Mouse (Mus musculus) kidney, postnatal 4 days (tissue): Measurements from ENCODE around the gene Gm21954.
A peak's percentile ranks its signal among the peaks of the same experiment; 100 is the strongest.

Experiments
- DNase-seq, 2 experiments: peaks; one replicate each; pipeline ENCODE4 v3.0.0; 2021; ENCODE audit warnings: mixed read lengths in 2 of 2

The Gm21954 gene

GRCm38 (mm10) chr3:55472110-55472509, at the start of gene Gm21954:
Gene Gm21954 (minus strand): TSS chr3:55472210.
- DNase-seq: no peak

GRCm38 (mm10) chr3:55521776-55522175, 49.8 kb upstream of the Gm21954 start:
- DNase-seq: no peak

DNA sequence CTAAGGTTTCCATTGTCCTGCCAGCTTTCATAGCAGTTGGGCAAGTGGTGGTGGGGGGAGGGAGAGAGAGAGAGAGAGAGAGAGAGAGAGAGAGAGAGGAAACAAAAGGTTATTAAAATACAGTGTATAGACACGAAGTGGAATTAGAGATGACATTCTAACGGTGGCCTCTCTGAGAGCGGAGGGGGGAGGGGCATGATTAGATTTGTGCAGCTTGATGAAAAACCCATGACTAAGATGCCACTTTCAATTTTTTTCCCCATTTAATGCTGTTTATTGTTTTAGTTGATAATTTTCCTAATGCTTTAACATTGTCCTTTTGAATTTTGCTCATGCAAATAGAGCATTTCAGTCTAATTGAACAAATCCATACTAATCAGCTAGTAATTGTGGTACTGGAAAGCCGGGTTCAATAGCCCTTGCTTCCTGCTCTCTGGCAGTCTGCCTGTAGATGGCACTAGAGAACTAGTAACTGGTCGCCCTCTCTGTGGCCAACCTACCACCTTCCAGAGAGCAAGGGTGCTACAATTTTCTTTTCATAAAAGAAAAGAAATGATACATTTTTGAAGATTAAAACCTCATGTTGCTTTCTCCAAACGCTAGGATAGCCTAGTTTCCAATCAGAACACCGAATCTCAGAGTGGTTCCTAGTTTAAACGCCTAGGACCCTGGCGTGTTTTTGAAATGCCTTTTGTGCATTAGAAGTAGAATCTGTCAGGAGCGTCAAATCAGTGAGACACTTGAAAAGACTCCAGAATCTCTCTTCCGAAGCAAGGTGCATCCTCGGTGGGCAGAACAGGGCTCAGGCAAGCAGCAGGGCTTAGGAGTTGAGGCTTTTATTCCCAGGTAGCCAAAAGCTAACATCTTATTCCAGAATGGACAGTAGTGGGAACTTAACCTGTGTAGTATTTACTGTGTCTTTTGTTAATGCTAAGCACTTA, 48.5 kb upstream of the Gm21954 start:
- peak; percentile 80 to 82 for DNase-seq

DNA sequence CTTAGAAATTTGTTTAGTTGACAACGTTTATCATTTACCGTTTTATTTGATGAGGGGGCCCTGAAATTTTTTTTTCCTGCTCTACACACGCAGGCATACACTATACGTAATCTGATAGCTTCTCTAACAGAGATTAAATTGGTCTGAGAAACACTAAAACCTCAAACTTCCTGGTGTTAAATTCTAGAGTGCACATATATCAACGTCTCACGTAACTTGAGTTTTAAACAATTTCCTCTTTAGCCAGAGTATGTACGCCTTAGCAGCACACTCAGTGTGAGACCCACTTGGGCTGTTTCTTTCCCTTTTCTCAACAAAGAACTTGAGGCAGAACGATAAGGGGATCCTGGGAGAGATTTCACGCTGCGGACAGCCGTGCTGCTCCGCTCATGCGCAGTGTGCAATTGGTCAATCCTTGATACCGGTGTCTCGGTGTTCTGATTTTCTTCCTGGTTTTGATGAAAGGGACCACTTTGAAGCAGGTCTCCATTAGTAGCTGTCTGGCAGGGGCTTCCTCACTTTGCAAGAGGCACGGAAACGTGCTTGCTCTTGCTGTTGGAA, 45.5 kb upstream of the Gm21954 start:
- peak in 1 of 2 experiments; percentile 22 for DNase-seq

- no peak for DNase-seq
These were observed 44.0 kb upstream of the Gm21954 start for GRCm38 (mm10) chr3:55515966-55516365.

DNA sequence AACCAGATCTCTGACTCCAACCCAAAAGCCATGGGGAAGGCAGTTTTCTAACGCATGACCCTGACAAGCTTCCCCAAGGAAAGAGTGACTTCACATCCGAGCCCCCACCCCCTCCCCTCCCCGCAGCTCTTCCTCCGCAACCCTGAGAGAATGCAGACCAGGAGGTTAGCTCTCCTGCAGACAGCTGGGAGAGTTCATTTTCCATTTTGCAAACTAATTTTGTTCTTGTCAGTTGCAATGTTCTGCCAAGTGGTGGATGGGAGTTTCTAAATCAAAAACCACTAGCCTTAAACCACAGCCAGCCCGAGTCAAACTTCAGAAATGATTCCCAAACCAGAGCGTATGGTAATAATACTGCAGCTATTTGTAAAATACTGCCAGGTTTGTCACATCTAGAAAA, 39.6 kb upstream of the Gm21954 start:
- peak; percentile 41 to 55 for DNase-seq

DNA sequence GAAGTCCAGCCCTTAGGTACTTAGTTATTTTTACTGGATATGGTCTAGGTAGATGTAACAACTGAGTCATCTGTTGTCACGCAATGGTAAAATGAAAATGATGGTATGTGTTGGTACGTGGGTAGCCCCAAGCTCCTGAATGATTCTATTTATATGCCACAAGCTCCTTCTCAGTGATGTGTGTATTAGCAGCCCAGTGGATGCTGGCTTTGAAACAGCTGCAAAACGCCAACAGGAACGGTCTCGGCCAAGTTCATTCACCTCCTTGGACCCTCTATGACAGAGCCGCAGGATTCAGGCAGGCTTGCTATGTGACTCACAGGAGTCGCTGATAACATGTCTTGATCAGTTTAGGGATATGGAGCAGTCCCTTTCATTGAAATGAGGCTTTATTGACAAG, 38.2 kb upstream of the Gm21954 start:
- DNase-seq: peak; percentile 42 to 49

DNA sequence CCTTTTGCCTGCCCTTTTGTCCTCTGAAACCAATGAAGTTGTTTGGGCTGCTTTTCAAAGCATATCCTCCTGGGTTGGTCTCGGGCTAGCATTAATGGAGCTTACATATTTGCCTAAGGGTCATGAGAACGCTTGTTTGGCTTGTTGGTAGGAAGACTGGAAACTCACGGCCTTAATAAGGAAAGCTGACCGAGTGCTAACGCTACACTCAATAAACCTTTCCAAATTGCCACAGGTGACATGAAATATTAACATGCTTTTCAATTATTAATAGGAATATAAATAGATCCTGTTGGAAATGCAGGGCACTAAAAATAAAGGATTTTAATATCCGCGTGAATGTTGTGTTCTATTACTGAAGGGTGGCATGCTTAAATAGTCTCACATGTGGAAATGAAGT, 27.3 kb upstream of the Gm21954 start:
- DNase-seq: no peak

DNA sequence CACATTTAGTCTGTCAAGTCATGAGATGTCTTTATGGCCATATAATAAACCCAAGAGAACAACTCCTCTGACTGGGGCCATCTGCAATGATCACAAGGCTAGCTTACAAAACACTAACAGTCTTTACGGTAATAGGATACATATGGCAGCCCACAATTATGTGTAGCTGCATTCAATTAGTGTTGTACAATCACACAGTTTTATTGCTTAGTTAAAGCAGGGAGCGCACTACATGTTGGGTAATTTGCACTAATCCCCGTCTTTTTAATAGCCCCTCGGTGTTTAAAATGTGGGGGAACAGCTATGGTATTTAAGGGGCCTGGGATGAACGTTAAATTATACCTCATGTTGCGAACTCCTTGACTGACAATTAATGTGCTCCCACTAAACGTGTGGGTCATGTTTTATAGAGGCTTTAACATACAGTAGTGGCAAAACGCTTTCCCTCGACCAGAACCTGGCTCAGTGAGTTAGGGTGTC, 24.5 kb upstream of the Gm21954 start:
- DNase-seq: no peak

DNA sequence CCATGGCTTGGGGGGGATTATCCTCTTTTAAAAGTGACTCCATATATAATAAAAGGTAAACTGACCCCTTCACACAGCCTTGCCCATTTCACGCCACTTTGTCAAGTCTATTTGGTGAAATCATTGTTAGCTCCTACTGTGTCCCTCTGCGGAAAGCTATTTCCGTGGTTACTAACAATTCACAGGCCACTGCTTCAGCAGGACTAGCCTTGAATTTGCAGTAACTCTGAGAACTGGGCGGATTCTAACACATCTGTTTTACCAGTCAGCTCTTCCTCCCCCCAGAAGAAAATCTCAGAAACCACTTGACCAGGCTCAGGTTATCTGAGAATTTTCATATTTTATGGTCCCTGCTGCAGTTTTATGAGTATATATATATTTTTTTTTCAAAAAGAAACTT, 23.9 kb upstream of the Gm21954 start:
- DNase-seq: no peak

- no peak for DNase-seq
These were observed 23.2 kb upstream of the Gm21954 start for GRCm38 (mm10) chr3:55495231-55495630.

- no peak for DNase-seq
These were observed 22.3 kb upstream of the Gm21954 start for GRCm38 (mm10) chr3:55494348-55494747.

DNA sequence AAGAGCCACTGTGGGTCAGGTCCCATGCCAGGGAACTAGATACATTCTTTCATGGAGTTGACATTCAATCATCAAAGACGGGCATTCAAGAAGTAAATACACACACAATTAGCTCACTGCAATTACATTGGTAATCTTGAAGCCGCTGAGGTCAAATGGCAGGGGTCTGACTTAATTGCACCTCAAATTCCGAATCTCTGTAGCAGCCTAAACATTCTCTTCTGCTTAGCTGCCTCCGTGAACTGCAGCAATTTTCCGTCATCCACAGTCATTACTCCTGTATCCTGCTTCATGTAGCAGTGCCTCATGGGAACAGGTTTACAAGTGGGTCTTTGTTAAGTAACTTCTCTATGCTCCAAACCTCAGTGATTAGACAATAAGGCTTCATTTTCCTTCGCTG, 20.0 kb upstream of the Gm21954 start:
- no peak for DNase-seq

DNA sequence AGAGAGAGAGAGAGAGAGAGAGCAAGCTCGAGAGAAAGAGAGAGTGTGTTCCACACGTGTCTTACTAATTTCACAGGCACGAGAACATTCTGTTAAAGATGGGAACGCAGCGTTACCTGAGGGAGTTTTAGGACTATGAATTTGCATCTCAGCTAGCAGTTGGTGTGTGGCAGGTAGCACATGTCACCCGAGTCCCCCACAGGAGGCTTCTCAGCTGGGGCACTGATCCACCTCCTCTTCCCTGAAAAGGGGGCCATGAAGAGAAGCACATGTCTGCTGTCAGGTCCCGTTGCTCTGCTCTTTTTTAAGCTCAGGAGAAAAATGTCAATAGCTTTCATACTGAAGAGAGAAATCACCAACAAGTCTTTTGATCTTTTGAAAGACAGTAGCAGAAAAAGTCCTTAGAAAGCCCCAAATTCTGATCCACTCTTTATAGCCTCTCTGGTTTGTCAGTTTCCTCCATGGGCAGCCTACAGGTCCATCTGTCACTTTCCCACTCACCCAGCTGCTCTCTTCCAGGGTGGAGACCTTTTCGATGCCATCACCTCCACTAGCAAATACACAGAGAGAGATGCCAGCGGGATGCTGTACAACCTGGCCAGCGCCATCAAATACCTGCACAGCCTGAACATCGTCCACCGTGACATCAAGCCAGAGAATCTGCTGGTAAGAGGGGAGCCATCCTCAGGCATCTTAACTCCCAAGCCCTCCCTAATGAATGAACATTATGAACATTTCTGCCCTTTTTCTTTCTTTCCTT, 17.4 kb upstream of the Gm21954 start:
- no peak for DNase-seq

GRCm38 (mm10) chr3:55483328-55483727, 11.3 kb upstream of the Gm21954 start:
- no peak for DNase-seq

DNA sequence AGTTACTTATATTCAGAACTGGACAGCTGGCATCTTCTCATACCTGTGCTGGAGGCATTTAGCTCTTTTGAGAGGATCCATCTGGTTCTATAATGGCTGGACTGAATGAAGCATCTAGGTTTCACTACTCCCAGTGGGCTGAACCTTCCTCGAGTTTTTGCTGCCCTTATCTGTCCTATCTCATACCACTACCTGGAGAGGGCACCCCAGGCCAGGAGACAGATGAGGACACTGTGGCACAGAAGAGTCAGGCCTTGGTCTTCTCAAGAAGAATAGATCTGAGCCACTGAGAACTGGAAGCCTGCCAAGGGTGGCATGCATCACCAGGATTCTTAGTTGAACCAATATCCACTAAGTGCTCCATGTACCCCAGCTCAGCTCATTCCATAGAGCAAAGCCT, 9.1 kb upstream of the Gm21954 start:
- DNase-seq: no peak

GRCm38 (mm10) chr3:55479306-55479705, 7.3 kb upstream of the Gm21954 start:
- no peak for DNase-seq

GRCm38 (mm10) chr3:55476694-55477093, 4.7 kb upstream of the Gm21954 start:
- DNase-seq: no peak

DNA sequence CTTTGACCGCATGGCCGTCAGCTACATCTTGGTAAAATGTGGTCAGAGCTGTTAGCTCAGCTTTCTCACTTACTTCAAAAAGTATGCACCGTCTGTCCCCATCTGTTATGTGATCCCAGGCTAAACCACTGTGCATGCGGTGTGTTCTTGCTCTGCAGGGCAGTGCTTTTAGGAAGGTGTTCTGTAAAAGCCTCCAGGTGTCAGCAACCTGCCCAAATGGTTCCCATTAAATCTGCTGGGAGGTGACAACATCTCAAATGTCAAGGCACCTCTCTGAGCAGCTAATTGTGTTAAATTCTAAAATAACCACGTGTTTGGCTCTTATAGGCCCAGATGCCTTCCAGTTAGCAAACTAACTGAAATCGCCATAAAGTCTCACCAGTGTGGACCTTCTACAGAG, 1.1 kb upstream of the Gm21954 start:
- DNase-seq: no peak

DNA sequence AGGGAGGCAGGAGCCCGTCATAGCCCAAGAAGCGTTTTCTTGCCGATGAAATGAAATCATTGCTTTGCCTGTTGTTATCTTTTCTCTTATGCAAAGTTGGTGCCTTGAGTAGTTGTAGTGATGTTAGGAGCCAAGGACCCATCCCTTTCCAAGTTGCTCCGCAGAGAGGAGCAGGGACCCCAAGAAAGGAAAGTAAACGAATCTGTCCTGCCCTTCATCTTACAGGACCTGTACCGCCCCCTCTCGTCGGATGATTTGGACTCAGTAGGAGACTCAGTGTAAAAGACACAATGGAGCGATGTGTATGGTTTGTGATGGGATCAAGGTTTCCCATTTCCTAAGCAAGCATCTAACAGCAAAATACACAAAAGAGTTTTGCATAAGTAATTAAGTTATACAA, 5.7 kb downstream of the Gm21954 start:
- DNase-seq: peak; percentile 37 to 59

GRCm38 (mm10) chr3:55465785-55466184, 6.2 kb downstream of the Gm21954 start:
- no peak for DNase-seq

DNA sequence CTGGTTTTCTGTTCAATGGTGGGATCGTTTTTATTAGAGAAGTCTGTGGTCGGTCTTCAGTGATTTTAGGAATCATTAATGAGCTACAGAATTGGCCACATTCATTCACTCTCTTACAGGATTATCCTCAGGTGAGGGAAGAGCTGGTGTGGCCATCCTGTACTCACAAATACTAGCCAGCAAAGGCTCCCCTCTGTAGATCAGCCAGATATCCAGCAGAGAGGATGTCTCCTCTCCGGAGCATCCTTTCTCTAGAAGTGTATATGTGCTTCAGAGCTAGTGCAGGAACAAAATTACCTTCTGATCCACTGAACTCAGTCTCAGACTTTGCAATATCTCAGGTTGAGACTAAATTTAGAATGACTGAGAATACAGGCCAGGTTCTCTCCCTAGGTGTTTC, 7.8 kb downstream of the Gm21954 start:
- DNase-seq: no peak

- no peak for DNase-seq
These were observed 8.9 kb downstream of the Gm21954 start for GRCm38 (mm10) chr3:55462904-55463668.
